Mouse (Mus musculus) neural tube, embryonic 14.5 days (tissue): ENCODE results near the gene Slx1b. TPM values are rescaled to one million over a fixed set of nuclear protein-coding genes. Genes with fewer than 3 reads are reported as not detected.

Source experiments
- polyA plus RNA-seq: library from polyadenylated mRNA; unstranded; fragments of >200 nt; fragmentation: Nextera tagmentation; extraction: Ambion mirVana; gene quantifications from 2 replicates; pipeline ENCODE4 v1.2.1, GENCODE M21; 2014

Slx1b gene
- polyA plus RNA-seq, 1 experiment from 2014 or later: 11.2 TPM

Other genes starting within 250 kb of the Slx1b start
- gene Atp2a1, start 232.7 kb downstream of the Slx1b start, polyA plus RNA-seq: 0.79 and 1.1 TPM in 2 replicates
- gene Sh2b1, start 220.4 kb downstream of the Slx1b start, polyA plus RNA-seq: 59.5 and 61.1 TPM in 2 replicates
- 133 and 137 TPM in 2 replicates for gene Tufm, start 208.4 kb downstream of the Slx1b start, polyA plus RNA-seq
- gene Atxn2l, start 192.3 kb downstream of the Slx1b start, polyA plus RNA-seq: 68.5 and 68.9 TPM in 2 replicates
- gene Eif3c, start 129.4 kb downstream of the Slx1b start, polyA plus RNA-seq: 156 and 171 TPM in 2 replicates
- gene Apobr, start 110.8 kb downstream of the Slx1b start, polyA plus RNA-seq: 0.06 and 0.70 TPM in 2 replicates
- 24.9 and 26.6 TPM in 2 replicates for gene Cln3, start 110.0 kb downstream of the Slx1b start, polyA plus RNA-seq
- gene Il27, start 100.8 kb downstream of the Slx1b start, polyA plus RNA-seq: not detected in 2 replicates
- 2.2 and 10.8 TPM in 2 replicates for gene Nupr1, start 64.9 kb downstream of the Slx1b start, polyA plus RNA-seq
- 58.0 and 61.5 TPM in 2 replicates for gene Sgf29, start 46.5 kb downstream of the Slx1b start, polyA plus RNA-seq
- gene Sult1a1, start 19.4 kb downstream of the Slx1b start, polyA plus RNA-seq: 0.59 and 2.2 TPM in 2 replicates
- 132 and 140 TPM in 2 replicates for gene Bola2, start 383 bp downstream of the Slx1b start, polyA plus RNA-seq
- 98.8 and 104 TPM in 2 replicates for gene Coro1a, start 12.0 kb upstream of the Slx1b start, polyA plus RNA-seq
- 85.0 and 85.9 TPM in 2 replicates for gene Mapk3, start 63.8 kb upstream of the Slx1b start, polyA plus RNA-seq
- gene Gdpd3, start 70.5 kb upstream of the Slx1b start, polyA plus RNA-seq: 1.8 and 2.4 TPM in 2 replicates
- 219 and 246 TPM in 2 replicates for gene Ypel3, start 81.2 kb upstream of the Slx1b start, polyA plus RNA-seq
- 0.27 and 0.55 TPM in 2 replicates for gene Tbx6, start 85.7 kb upstream of the Slx1b start, polyA plus RNA-seq
- gene Ppp4c, start 96.7 kb upstream of the Slx1b start, polyA plus RNA-seq: 154 and 168 TPM in 2 replicates
- gene Fam57b, start 101.9 kb upstream of the Slx1b start, polyA plus RNA-seq: 50.9 and 64.4 TPM in 2 replicates
- not detected in 2 replicates for gene 4930451I11Rik, start 135.9 kb upstream of the Slx1b start, polyA plus RNA-seq
- 18.4 and 20.2 TPM in 2 replicates for gene Doc2a, start 151.6 kb upstream of the Slx1b start, polyA plus RNA-seq
- gene Hirip3, start 166.2 kb upstream of the Slx1b start, polyA plus RNA-seq: 11.0 and 15.2 TPM in 2 replicates
- 86.7 and 92.4 TPM in 2 replicates for gene Ino80e, start 166.6 kb upstream of the Slx1b start, polyA plus RNA-seq
- 28.9 and 36.5 TPM in 2 replicates for gene Taok2, start 188.9 kb upstream of the Slx1b start, polyA plus RNA-seq
- gene Tmem219, start 227.1 kb upstream of the Slx1b start, polyA plus RNA-seq: 29.4 and 32.2 TPM in 2 replicates
- gene Kctd13, start 233.1 kb upstream of the Slx1b start, polyA plus RNA-seq: 92.9 and 103 TPM in 2 replicates